Mouse (Mus musculus) CH12.LX (cell line): ENCODE measurements around the gene Iqgap3.

Experiments
- CHD2 ChIP-seq: IDR thresholded peaks from 2 replicates; pipeline ENCODE4 v1.6.1; 2011; ENCODE audit warnings: low read length, improper control_type of control experiment
- CTCF ChIP-seq, 2 experiments: IDR thresholded peaks in 1 of 2; conservative IDR thresholded peaks in 1 of 2; 2 replicates each; pipeline ENCODE4 v1.5.1; 2011 to 2012; ENCODE audit warnings: low read depth in 2 of 2, low read length in 2 of 2, improper control_type of control experiment in 1 of 2, inconsistent platforms in 1 of 2, mild to moderate bottlenecking in 1 of 2, moderate library complexity in 1 of 2
- POLR2A ChIP-seq: IDR thresholded peaks from 2 replicates; pipeline ENCODE4 v1.6.1; 2011; ENCODE audit warnings: low read depth, mild to moderate bottlenecking, improper control_type of control experiment, low read length

DNA sequence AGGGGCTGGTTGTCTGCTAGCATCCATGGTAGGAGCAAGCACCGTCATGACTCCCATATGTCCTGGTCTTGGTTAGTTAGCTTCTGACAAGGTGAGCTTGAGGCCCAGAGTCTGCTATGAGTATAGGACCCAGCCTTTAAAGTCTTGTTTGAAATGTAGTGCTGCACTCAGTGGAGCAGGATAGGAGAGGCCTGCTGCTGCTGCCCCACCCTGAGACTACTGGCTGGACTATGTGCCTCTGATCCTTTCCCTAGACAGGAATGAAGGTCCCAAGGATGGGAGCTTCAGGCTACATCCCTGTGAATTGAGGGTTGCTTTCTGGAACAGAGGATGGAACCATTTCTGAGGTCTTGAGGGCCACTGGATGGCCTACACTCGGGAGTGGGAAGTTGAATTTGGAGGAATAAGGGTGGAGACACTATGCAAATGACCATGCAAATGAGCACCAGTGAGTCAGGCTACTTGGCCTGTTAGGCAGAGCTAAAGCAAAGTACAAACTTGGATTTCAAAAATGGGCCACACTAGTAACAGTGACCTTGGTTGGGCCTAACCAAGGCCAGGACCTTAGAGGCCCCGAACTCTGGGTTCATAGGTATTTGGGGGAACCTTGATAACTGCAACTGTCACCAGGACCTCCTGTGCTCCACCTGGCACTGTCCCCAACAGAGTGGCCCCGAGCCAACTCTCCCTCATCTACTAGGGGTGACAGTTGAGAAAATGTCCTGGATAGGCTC is 67.2 kb downstream of the Iqgap3 start:
- TF ChIP-seq CTCF (conservative IDR thresholded peaks at IDR 0.05 in 1 of 2, IDR thresholded peaks at IDR 0.05 in 1 of 2; ENCODE audit: low read depth in 2 of 2, low read length in 2 of 2): no peak
- TF ChIP-seq CHD2: no peak
- TF ChIP-seq POLR2A: peak; percentile 66
